In genomic region chr5:102100246-102101241, GRCm38 (mm10) we compare ENCODE assay signal across 17 mouse cellular contexts. TPM values are rescaled to one million over a fixed set of nuclear protein-coding genes. Genes with fewer than 3 reads are reported as not detected.
DNase-seq lines count a peak whose midpoint lies in the region; ATAC-seq and TF ChIP-seq lines count a peak whose summit lies in the region.
"Had no signal": no experiment of that assay in that cellular context is flagged by ENCODE, and none has a peak within 500 bp of the region (broad histone marks: within the 10 kb centered on the region; RNA-seq: fewer than 3 reads in every experiment).

No protein-coding gene starts in this region.

- no peak overlapping the region for H3K27ac ChIP-seq in limb, embryonic 13.5 days
- H3K27ac ChIP-seq in limb, embryonic 10.5 days = no peak overlapping the region
- H3K27ac ChIP-seq in hindbrain, embryonic 13.5 days = peak overlapping the region; percentile 76
- peak overlapping the region; percentile 74 for H3K27ac ChIP-seq in midbrain, embryonic 14.5 days (replicated peaks; ENCODE audit: low read depth, low read length)
- no peak overlapping the region for H3K27ac ChIP-seq in kidney, adult 2 months (ENCODE audit: insufficient read depth, low read depth, low read length)
- H3K27ac ChIP-seq: forebrain, embryonic 13.5 days; heart, embryonic 13.5 days; kidney, postnatal 0 days; liver, embryonic 14.5 days had no signal

- no peak for DNase-seq in limb, embryonic 10.5 days (ENCODE audit: low spot score)
- peak; percentile 79 for DNase-seq in midbrain, embryonic 14.5 days
- no peak for DNase-seq in layer of hippocampus, adult 18-20 months (ENCODE audit: low spot score in 2 of 2)
- DNase-seq in kidney, adult 8-10 months = no peak
- DNase-seq in kidney, adult 2 months = no peak
- DNase-seq in urinary bladder, postnatal 4 days (ENCODE audit: low spot score in 2 of 2) = no peak
- DNase-seq: adrenal gland, postnatal 10 days; gastrocnemius, postnatal 14 days; lung, postnatal 36 days; thymus, adult 2 months had no signal

- 74% methylated on average over 21 of the region's 21 CpGs for WGBS in limb, embryonic 13.5 days
- WGBS in limb, embryonic 10.5 days = 79% methylated on average over 21 of the region's 21 CpGs
- WGBS in hindbrain, embryonic 13.5 days = 47% methylated on average over 21 of the region's 21 CpGs
- 5% methylated on average over 21 of the region's 21 CpGs for WGBS in midbrain, embryonic 14.5 days
- WGBS in kidney, adult 2 months = 70% methylated on average over 21 of the region's 21 CpGs

- no peak overlapping the region for H3K9ac ChIP-seq in limb, embryonic 13.5 days
- 0 out of 2 replicates have a peak overlapping the region, but pooled peaks have one; percentile 13 for H3K9ac ChIP-seq in hindbrain, embryonic 13.5 days
- H3K9ac ChIP-seq in midbrain, embryonic 14.5 days (replicated peaks; ENCODE audit: low read length) = no peak overlapping the region; the same call in 1 of the 2 replicates
- H3K9ac ChIP-seq: forebrain, embryonic 13.5 days; heart, embryonic 13.5 days; liver, embryonic 14.5 days had no signal

- no peak for ATAC-seq in limb, embryonic 13.5 days (ENCODE audit: low FRiP score, low read depth)
- peak; percentile 74; the same call in 1 of the 2 replicates for ATAC-seq in hindbrain, embryonic 13.5 days (ENCODE audit: low FRiP score)
- peak; percentile 90 for ATAC-seq in midbrain, embryonic 14.5 days (ENCODE audit: low FRiP score, low TSS enrichment)
- ATAC-seq: forebrain, embryonic 13.5 days had no signal

- H3K27me3 ChIP-seq in limb, embryonic 13.5 days = no peaks in the 10 kb centered on the region
- H3K27me3 ChIP-seq in limb, embryonic 10.5 days (ENCODE audit: low read depth, poor library complexity, severe bottlenecking) = no peaks in the 10 kb centered on the region
- no peaks in the 10 kb centered on the region for H3K27me3 ChIP-seq in hindbrain, embryonic 13.5 days
- H3K27me3 ChIP-seq in midbrain, embryonic 14.5 days (ENCODE audit: control insufficient read depth, insufficient read depth, low read length) = no peaks in the 10 kb centered on the region
- H3K27me3 ChIP-seq in kidney, adult 2 months (replicated peaks; ENCODE audit: control insufficient read depth, insufficient read depth, low read length) = no peaks in the 10 kb centered on the region
- H3K27me3 ChIP-seq: forebrain, embryonic 13.5 days; heart, embryonic 13.5 days had no signal

- no peaks in the 10 kb centered on the region for H3K9me3 ChIP-seq in limb, embryonic 13.5 days
- no peaks in the 10 kb centered on the region for H3K9me3 ChIP-seq in limb, embryonic 10.5 days (replicated peaks)
- H3K9me3 ChIP-seq in hindbrain, embryonic 13.5 days = no peaks in the 10 kb centered on the region
- no peaks in the 10 kb centered on the region for H3K9me3 ChIP-seq in midbrain, embryonic 14.5 days (ENCODE audit: control insufficient read depth, low read length)
- H3K9me3 ChIP-seq: forebrain, embryonic 13.5 days; heart, embryonic 13.5 days had no signal

- 0 out of 2 replicates have a peak overlapping the region, but pooled peaks have one; percentile 3 for H3K4me2 ChIP-seq in limb, embryonic 13.5 days (replicated peaks)
- H3K4me2 ChIP-seq in hindbrain, embryonic 13.5 days = peak overlapping the region; percentile 32
- peak overlapping the region; percentile 47 for H3K4me2 ChIP-seq in midbrain, embryonic 14.5 days (ENCODE audit: low read length)
- H3K4me2 ChIP-seq: forebrain, embryonic 13.5 days; heart, embryonic 13.5 days had no signal

- no peaks in the 10 kb centered on the region for H3K4me1 ChIP-seq in limb, embryonic 13.5 days
- no peaks in the 10 kb centered on the region; the same call in 1 of the 2 replicates for H3K4me1 ChIP-seq in limb, embryonic 10.5 days
- H3K4me1 ChIP-seq in hindbrain, embryonic 13.5 days (replicated peaks) = peaks cover 13% of the 10 kb centered on the region
- H3K4me1 ChIP-seq in midbrain, embryonic 14.5 days (ENCODE audit: control insufficient read depth, insufficient read depth, low read length) = peaks cover 18% of the 10 kb centered on the region
- no peaks in the 10 kb centered on the region for H3K4me1 ChIP-seq in kidney, adult 2 months (ENCODE audit: control insufficient read depth, insufficient read depth, low read length)
- H3K4me1 ChIP-seq: forebrain, embryonic 13.5 days; heart, embryonic 13.5 days had no signal

- no peak for TF ChIP-seq CTCF in kidney, adult 2 months (conservative IDR thresholded peaks at IDR 0.05; ENCODE audit: insufficient read depth, insufficient read length, low read depth, low read length)

- no peaks in the 10 kb centered on the region for H3K36me3 ChIP-seq in limb, embryonic 13.5 days
- no peaks in the 10 kb centered on the region for H3K36me3 ChIP-seq in limb, embryonic 10.5 days
- H3K36me3 ChIP-seq in hindbrain, embryonic 13.5 days = no peaks in the 10 kb centered on the region
- no peaks in the 10 kb centered on the region for H3K36me3 ChIP-seq in midbrain, embryonic 14.5 days (ENCODE audit: control insufficient read depth, insufficient read depth, low read length)
- no peaks in the 10 kb centered on the region for H3K36me3 ChIP-seq in kidney, adult 2 months (ENCODE audit: control insufficient read depth, insufficient read depth, low read length)
- H3K36me3 ChIP-seq: G1E; heart, embryonic 13.5 days had no signal

- TF ChIP-seq POLR2A in kidney, adult 2 months (IDR thresholded peaks at IDR 0.05; ENCODE audit: low read depth, low read length) = no peak

- no peak overlapping the region for H3K4me3 ChIP-seq in limb, embryonic 13.5 days
- H3K4me3 ChIP-seq in limb, embryonic 10.5 days = no peak overlapping the region
- no peak overlapping the region for H3K4me3 ChIP-seq in hindbrain, embryonic 13.5 days
- H3K4me3 ChIP-seq in midbrain, embryonic 14.5 days (replicated peaks; ENCODE audit: low read depth, low read length) = no peak overlapping the region
- no peak overlapping the region for H3K4me3 ChIP-seq in kidney, adult 2 months (ENCODE audit: insufficient read depth, low read depth, low read length)
- H3K4me3 ChIP-seq: forebrain, embryonic 13.5 days; heart, embryonic 13.5 days had no signal

RNA-seq across cellular contexts. Expression of gene Wdfy3, which starts 30.8 kb away (rescaled TPM):
- 17.7 and 18.6 TPM in 2 replicates for polyA plus RNA-seq in limb, embryonic 13.5 days (2015; fragmentation: Nextera tagmentation; extraction: Ambion mirVana)
- 14.8 and 15.8 TPM in 2 replicates for polyA plus RNA-seq in limb, embryonic 10.5 days (2016; fragmentation: Nextera tagmentation; extraction: Ambion mirVana)
- polyA plus RNA-seq in hindbrain, embryonic 13.5 days (2015; fragmentation: Nextera tagmentation; extraction: Ambion mirVana) = 29.1 and 30.0 TPM in 2 replicates
- polyA plus RNA-seq in midbrain, embryonic 14.5 days (2014; fragmentation: Nextera tagmentation; extraction: Ambion mirVana) = 34.5 and 41.5 TPM in 2 replicates
- 100 to 1,000 TPM; 118 to 120 TPM for total RNA-seq in layer of hippocampus, adult 18-20 months (2021)
- polyA plus RNA-seq in kidney, adult 2 months (2012; rRNA removed) = 39.7 and 49.2 TPM in 2 replicates
- polyA plus RNA-seq: G1E had no signal

Comparison
In these comparisons a context has a peak if more than half of its experiments do, and no peak if none do; other contexts are left out.
1. H3K27ac ChIP-seq: peak in hindbrain, embryonic 13.5 days (single experiment) and midbrain, embryonic 14.5 days (single experiment); none in limb, embryonic 13.5 days (single experiment), limb, embryonic 10.5 days (single experiment) and kidney, adult 2 months (single experiment).
2. Peak in every context shown above with its lines, with median percentiles within 50 percentile points of each other: H3K4me2 ChIP-seq.